Mouse (Mus musculus): Measurements from ENCODE around the gene Tcerg1l. TPM values are rescaled to one million over a fixed set of nuclear protein-coding genes. Genes with fewer than 3 reads are reported as not detected.

Tcerg1l gene
- total and polyA plus RNA-seq, 3 experiments: 0.13 to 0.81 (median 0.40) TPM

DNA sequence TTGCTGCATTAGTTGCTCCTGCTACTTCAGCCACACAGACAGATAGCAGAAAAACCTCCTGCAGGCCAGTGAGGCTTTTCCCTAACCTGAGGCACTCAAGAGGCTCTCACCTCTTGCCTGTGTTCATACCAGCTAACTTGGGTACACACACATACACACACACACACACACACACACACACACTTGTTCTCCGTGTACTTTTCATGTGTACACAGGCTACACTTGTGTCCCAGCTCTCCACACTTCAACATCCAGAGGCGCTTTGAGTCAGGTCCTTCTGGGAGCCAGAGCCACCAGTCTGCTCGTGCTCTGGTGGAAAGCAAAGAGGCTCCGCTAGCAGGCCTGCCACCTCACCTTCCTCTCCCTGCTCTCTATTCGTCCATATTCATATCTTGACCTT lies 24.0 kb downstream of the Tcerg1l start:
- H3K27me3 ChIP-seq (replicated peaks): no peaks in the 10 kb centered on the region
- H3K79me2 ChIP-seq (replicated peaks; ENCODE audit: control insufficient read depth, extremely low read depth, insufficient read depth, poor library complexity, severe bottlenecking): no peaks in the 10 kb centered on the region
- H3K4me2 ChIP-seq (ENCODE audit: insufficient read depth, low read depth, poor library complexity, severe bottlenecking): no peak overlapping the region
- DNase-seq (ENCODE audit: extremely low read depth): no peak
- no peaks in the 10 kb centered on the region for H3K9me3 ChIP-seq (replicated peaks; ENCODE audit: low read length)
- no peak overlapping the region for H3K4me3 ChIP-seq (replicated peaks in 1 of 3; ENCODE audit: low read depth in 2 of 3, low read length in 2 of 3, poor library complexity in 1 of 3)
- H3K27ac ChIP-seq (ENCODE audit: insufficient read depth, low read depth): no peak overlapping the region
- TF ChIP-seq TBP (conservative IDR thresholded peaks at IDR 0.05; ENCODE audit: low read depth, low read length) (no peak), USF1 (IDR thresholded peaks at IDR 0.05; ENCODE audit: low read depth, low read length) (no peak), RAD21 (IDR thresholded peaks at IDR 0.05; ENCODE audit: low read depth, low read length) (no peak), ELF1 (IDR thresholded peaks at IDR 0.05; ENCODE audit: low read depth, low read length) (no peak), GABPA (IDR thresholded peaks at IDR 0.05; ENCODE audit: insufficient replicate concordance, low read depth, low read length) (no peak), PAX5 (IDR thresholded peaks at IDR 0.05; ENCODE audit: low read length) (no peak), RCOR1 (conservative IDR thresholded peaks at IDR 0.05; ENCODE audit: low read depth, low read length) (no peak), E2F4 (IDR thresholded peaks at IDR 0.05; ENCODE audit: insufficient replicate concordance, low read depth, low read length) (no peak), BHLHE40 (IDR thresholded peaks at IDR 0.05; ENCODE audit: low read depth, low read length) (no peak), CHD2 (IDR thresholded peaks at IDR 0.05; ENCODE audit: low read length) (no peak)
- no peaks in the 10 kb centered on the region for H3K36me3 ChIP-seq (replicated peaks in 1 of 2; ENCODE audit: control insufficient read depth in 1 of 2, insufficient read depth in 1 of 2, low read length in 1 of 2)
- dilution Hi-C loops (cut with MboI; ENCODE audit: extremely low pct_ligation_motif_present, extremely low pct_unique_long_range_greater_than_20kb, low sequenced_read_pairs) (no loop called here), in situ Hi-C loops (cut with MboI; ENCODE audit: low pct_ligation_motif_present, low pct_unique_long_range_greater_than_20kb, low sequenced_read_pairs) (no loop called here)
- H3K9ac ChIP-seq (ENCODE audit: insufficient read depth, low read depth): no peak overlapping the region
- peaks cover 9 to 54% of the 10 kb centered on the region in 2 experiments for H3K4me1 ChIP-seq (ENCODE audit: control insufficient read depth in 1 of 2, insufficient read depth in 2 of 2)

GRCm38 (mm10) chr7:138367570-138367969 lies 30.0 kb downstream of the Tcerg1l start:
- no peak for TF ChIP-seq RAD21 (IDR thresholded peaks at IDR 0.05; ENCODE audit: low read depth, low read length)
- TF ChIP-seq ETS1 (conservative IDR thresholded peaks at IDR 0.05; ENCODE audit: low read depth, low read length): no peak
- TF ChIP-seq JUND (conservative IDR thresholded peaks at IDR 0.05; ENCODE audit: low read depth, low read length): no peak
- TF ChIP-seq CTCF (conservative IDR thresholded peaks at IDR 0.05 in 1 of 2, IDR thresholded peaks at IDR 0.05 in 1 of 2; ENCODE audit: low read depth in 2 of 2, low read length in 2 of 2): no peak
- TF ChIP-seq NRF1 (IDR thresholded peaks at IDR 0.05; ENCODE audit: low read depth, low read length): no peak
- TF ChIP-seq BHLHE40 (IDR thresholded peaks at IDR 0.05; ENCODE audit: low read depth, low read length): no peak
- TF ChIP-seq KAT2A (IDR thresholded peaks at IDR 0.05; ENCODE audit: insufficient replicate concordance, low read length): no peak
- TF ChIP-seq CHD1 (IDR thresholded peaks at IDR 0.05; ENCODE audit: low read depth, low read length): no peak
- TF ChIP-seq UBTF (IDR thresholded peaks at IDR 0.05; ENCODE audit: low read depth, low read length): no peak
- no peak for TF ChIP-seq ZNF384 (IDR thresholded peaks at IDR 0.05; ENCODE audit: low read depth, low read length)
- TF ChIP-seq IRF4 (IDR thresholded peaks at IDR 0.05; ENCODE audit: low read depth, low read length): no peak
- TF ChIP-seq MAX (IDR thresholded peaks at IDR 0.05; ENCODE audit: low read length): no peak
- TF ChIP-seq MAZ (IDR thresholded peaks at IDR 0.05; ENCODE audit: low read depth, low read length): no peak
- no peak for TF ChIP-seq USF1 (IDR thresholded peaks at IDR 0.05; ENCODE audit: low read depth, low read length)
- TF ChIP-seq ZKSCAN1 (IDR thresholded peaks at IDR 0.05; ENCODE audit: borderline replicate concordance, low read depth, low read length): no peak
- no peak for TF ChIP-seq RCOR1 (conservative IDR thresholded peaks at IDR 0.05; ENCODE audit: low read depth, low read length)
- H3K9me3 ChIP-seq (replicated peaks; ENCODE audit: low read length): no peaks in the 10 kb centered on the region
- in situ Hi-C loops (cut with MboI; ENCODE audit: low pct_ligation_motif_present, low pct_unique_long_range_greater_than_20kb, low sequenced_read_pairs) (no loop called here), dilution Hi-C loops (cut with MboI; ENCODE audit: extremely low pct_ligation_motif_present, extremely low pct_unique_long_range_greater_than_20kb, low sequenced_read_pairs) (no loop called here)
- H3K4me2 ChIP-seq (ENCODE audit: insufficient read depth, low read depth, poor library complexity, severe bottlenecking): no peak overlapping the region
- no peak overlapping the region for H3K9ac ChIP-seq (ENCODE audit: insufficient read depth, low read depth)
- no peak overlapping the region for H3K4me3 ChIP-seq (replicated peaks in 1 of 3; ENCODE audit: low read depth in 2 of 3, low read length in 2 of 3, poor library complexity in 1 of 3)
- no peaks in the 10 kb centered on the region for H3K27me3 ChIP-seq (replicated peaks)
- H3K27ac ChIP-seq (ENCODE audit: insufficient read depth, low read depth): no peak overlapping the region
- no peak for DNase-seq (ENCODE audit: extremely low read depth)
- H3K79me2 ChIP-seq (replicated peaks; ENCODE audit: control insufficient read depth, extremely low read depth, insufficient read depth, poor library complexity, severe bottlenecking): no peaks in the 10 kb centered on the region
- no peaks in the 10 kb centered on the region for H3K36me3 ChIP-seq (replicated peaks in 1 of 2; ENCODE audit: control insufficient read depth in 1 of 2, insufficient read depth in 1 of 2, low read length in 1 of 2)
- H3K4me1 ChIP-seq (ENCODE audit: control insufficient read depth in 1 of 2, insufficient read depth in 2 of 2): peaks cover 0 to 39% of the 10 kb centered on the region in 2 experiments; a peak in 2 of 4 replicates

Measured in CH12.LX (cell line).